Mouse (Mus musculus): ENCODE measurements around the gene Blmh.

Blmh gene

GRCm38 (mm10) chr11:76997305-76997704 lies 72.7 kb downstream of the Blmh start:
- intact Hi-C loops (cut with DNase I) = loop anchor here (2.0 to 5.0 kb wide), 2 partner anchors 80 to 95 kb away; partner anchors contain the start of gene Nsrp1

GRCm38 (mm10) chr11:76997916-76998704 lies 73.5 kb downstream of the Blmh start, which contains the start of gene Slc6a4:
Gene Slc6a4 (plus strand): TSS chr11:76998603.
- intact Hi-C loops (cut with DNase I) = loop anchor here (2.0 to 5.0 kb wide), 2 partner anchors 79 to 95 kb away; partner anchors contain the start of gene Nsrp1

GRCm38 (mm10) chr11:76998705-76999226 lies 74.2 kb downstream of the Blmh start:
- intact Hi-C loops (cut with DNase I) = loop anchor here (5.0 kb wide), 1 partner anchor 79 kb away; the partner anchor contains the start of gene Nsrp1

GRCm38 (mm10) chr11:77000741-77001140 lies 76.1 kb downstream of the Blmh start:
- intact Hi-C loops (cut with DNase I) = no loop called here

- intact Hi-C loops (cut with DNase I) = no loop called here
Observed at GRCm38 (mm10) chr11:77002361-77002760, 77.8 kb downstream of the Blmh start.

- intact Hi-C loops (cut with DNase I) = no loop called here
Observed at GRCm38 (mm10) chr11:77005881-77006280, 81.3 kb downstream of the Blmh start.

- intact Hi-C loops (cut with DNase I) = no loop called here
Observed at GRCm38 (mm10) chr11:77006616-77007015, 82.0 kb downstream of the Blmh start.

GRCm38 (mm10) chr11:77009069-77010025 lies 84.7 kb downstream of the Blmh start:
- intact Hi-C loops (cut with DNase I) = no loop called here

GRCm38 (mm10) chr11:77010762-77011475 lies 86.3 kb downstream of the Blmh start:
- intact Hi-C loops (cut with DNase I) = no loop called here

- intact Hi-C loops (cut with DNase I) = no loop called here
Observed at GRCm38 (mm10) chr11:77018046-77018445, 93.4 kb downstream of the Blmh start.

- intact Hi-C loops (cut with DNase I) = no loop called here
Observed at GRCm38 (mm10) chr11:77019539-77019938, 94.9 kb downstream of the Blmh start.

GRCm38 (mm10) chr11:77021749-77022396 lies 97.3 kb downstream of the Blmh start:
- intact Hi-C loops (cut with DNase I) = no loop called here

GRCm38 (mm10) chr11:77026559-77026958 lies 102.0 kb downstream of the Blmh start:
- intact Hi-C loops (cut with DNase I) = no loop called here

GRCm38 (mm10) chr11:77028157-77028556 lies 103.5 kb downstream of the Blmh start:
- intact Hi-C loops (cut with DNase I) = no loop called here

- intact Hi-C loops (cut with DNase I) = no loop called here
Observed at GRCm38 (mm10) chr11:77031151-77031934, 106.7 kb downstream of the Blmh start.
